Mouse (Mus musculus) megakaryocyte, embryonic 14.5 days (primary cell): ENCODE measurements around the gene Zfp821.

Experiments used
- FLI1 ChIP-seq: IDR thresholded peaks from 2 replicates; pipeline ENCODE4 v1.6.1; 2012; ENCODE audit warnings: low read length, inconsistent platforms, mixed read lengths
- GATA1 ChIP-seq: IDR thresholded peaks from 3 replicates; pipeline ENCODE4 v1.6.1; 2012; ENCODE audit warnings: mixed read lengths, low read length, inconsistent platforms, borderline replicate concordance

DNA sequence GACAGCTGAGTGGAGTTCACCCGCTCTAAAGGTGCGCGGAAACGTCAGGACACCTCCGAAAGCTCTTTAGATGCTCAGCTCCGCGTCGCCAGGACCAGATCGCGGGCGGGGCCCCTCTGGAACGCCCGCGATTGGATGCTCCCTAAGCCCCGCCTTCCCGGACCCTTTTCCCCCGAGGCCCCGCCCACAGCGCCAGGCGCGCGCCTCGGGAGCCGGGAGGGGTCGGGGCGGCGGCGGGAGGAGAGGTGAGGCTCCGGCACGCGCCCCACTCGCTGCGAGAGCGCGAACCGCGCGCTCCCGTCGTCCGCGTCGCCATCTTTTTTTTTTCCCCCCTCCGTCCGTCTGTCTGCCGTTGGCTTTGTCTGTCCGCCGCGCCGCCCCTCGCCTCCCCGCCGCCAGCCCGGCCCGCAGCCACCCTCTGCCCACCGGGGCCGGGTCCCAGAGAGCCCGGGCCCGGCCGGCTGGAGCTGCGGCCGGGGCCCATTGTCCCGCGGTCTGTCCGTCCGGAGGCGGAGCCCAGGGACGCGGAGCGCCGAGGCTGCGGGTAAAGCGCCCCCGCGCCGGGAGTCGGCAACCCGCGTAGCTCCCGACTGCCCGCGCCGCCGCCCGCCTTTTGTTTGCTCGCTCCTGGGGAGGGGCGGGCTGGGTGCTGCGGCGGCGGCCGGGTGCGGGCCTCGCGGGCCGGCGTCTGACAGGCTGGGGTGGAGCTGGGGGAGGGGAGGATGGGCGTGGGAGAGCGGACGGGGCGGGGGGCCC, at the start of gene Zfp821:
- no peak for TF ChIP-seq FLI1
- TF ChIP-seq GATA1, result no peak
